Mouse (Mus musculus): ENCODE measurements around the gene Ddi1. TPM values are rescaled to one million over a fixed set of nuclear protein-coding genes. Genes with fewer than 3 reads are reported as not detected.
"Not testable (repeated sequence)": the region's sequence is repeated elsewhere in the genome, so short reads cannot be mapped to it uniquely, and the experiment has no call there.

The Ddi1 gene
- polyA plus RNA-seq, 1 experiment, result not detected

- Histone ChIP-seq H3K36me3 (replicated peaks; ENCODE audit: low read length) (no peaks in the 10 kb centered on the region), H3K9me3 (no peaks in the 10 kb centered on the region), H3K4me1 (no peaks in the 10 kb centered on the region), H3K27me3 (replicated peaks) (no peaks in the 10 kb centered on the region), H3K4me3 (replicated peaks) (no peak overlapping the region)
- no peak for TF ChIP-seq GATA1 (IDR thresholded peaks at IDR 0.05; ENCODE audit: borderline replicate concordance, low read length)
- no peak for TF ChIP-seq FLI1 (IDR thresholded peaks at IDR 0.05; ENCODE audit: low read length)
Measured at GRCm38 (mm10) chr9:6257072-6257471, 12.6 kb downstream of the Ddi1 start.

GRCm38 (mm10) chr9:6251990-6252389, 17.7 kb downstream of the Ddi1 start:
- Histone ChIP-seq H3K36me3 (replicated peaks; ENCODE audit: low read length) (no peaks in the 10 kb centered on the region), H3K9me3 (0 out of 2 replicates have a peak, but pooled peaks cover 2% of the 10 kb centered on the region), H3K27me3 (replicated peaks) (no peaks in the 10 kb centered on the region), H3K4me1 (no peaks in the 10 kb centered on the region), H3K4me3 (replicated peaks) (no peak overlapping the region)
- TF ChIP-seq GATA1 (IDR thresholded peaks at IDR 0.05; ENCODE audit: borderline replicate concordance, low read length) (no peak), FLI1 (IDR thresholded peaks at IDR 0.05; ENCODE audit: low read length) (no peak)

- H3K27me3 ChIP-seq (replicated peaks), result no peaks in the 10 kb centered on the region
- H3K4me1 ChIP-seq, result no peaks in the 10 kb centered on the region
- H3K9me3 ChIP-seq, result 0 out of 2 replicates have a peak, but pooled peaks cover 2% of the 10 kb centered on the region
- no peak overlapping the region for H3K4me3 ChIP-seq (replicated peaks)
- TF ChIP-seq GATA1 (IDR thresholded peaks at IDR 0.05; ENCODE audit: borderline replicate concordance, low read length) (no peak), FLI1 (IDR thresholded peaks at IDR 0.05; ENCODE audit: low read length) (no peak)
- H3K36me3 ChIP-seq (replicated peaks; ENCODE audit: low read length), result no peaks in the 10 kb centered on the region
Measured at GRCm38 (mm10) chr9:6250320-6250719, 19.3 kb downstream of the Ddi1 start.

GRCm38 (mm10) chr9:6235982-6236381, 33.7 kb downstream of the Ddi1 start:
- not testable (repeated sequence) for H3K4me3 ChIP-seq (replicated peaks); H3K9me3 ChIP-seq; H3K27me3 ChIP-seq (replicated peaks); H3K4me1 ChIP-seq; H3K36me3 ChIP-seq (replicated peaks; ENCODE audit: low read length)

GRCm38 (mm10) chr9:6217505-6217904, 52.1 kb downstream of the Ddi1 start:
- Histone ChIP-seq H3K27me3 (replicated peaks) (no peaks in the 10 kb centered on the region), H3K9me3 (peaks cover 17% of the 10 kb centered on the region), H3K4me3 (replicated peaks) (no peak overlapping the region), H3K36me3 (replicated peaks; ENCODE audit: low read length) (no peaks in the 10 kb centered on the region), H3K4me1 (no peaks in the 10 kb centered on the region)
- no peak for TF ChIP-seq FLI1 (IDR thresholded peaks at IDR 0.05; ENCODE audit: low read length)
- no peak for TF ChIP-seq GATA1 (IDR thresholded peaks at IDR 0.05; ENCODE audit: borderline replicate concordance, low read length)

GRCm38 (mm10) chr9:6212862-6213261, 56.8 kb downstream of the Ddi1 start:
- Histone ChIP-seq H3K4me1 (no peaks in the 10 kb centered on the region), H3K9me3 (no peaks in the 10 kb centered on the region), H3K4me3 (replicated peaks) (no peak overlapping the region), H3K27me3 (replicated peaks) (no peaks in the 10 kb centered on the region), H3K36me3 (replicated peaks; ENCODE audit: low read length) (no peaks in the 10 kb centered on the region)
- TF ChIP-seq FLI1 (IDR thresholded peaks at IDR 0.05; ENCODE audit: low read length) (no peak), GATA1 (IDR thresholded peaks at IDR 0.05; ENCODE audit: borderline replicate concordance, low read length) (no peak)

Other genes with a start within 250 kb of the Ddi1 start
- not detected in 2 replicates for gene Pdgfd, start 101.3 kb downstream of the Ddi1 start, polyA plus RNA-seq (2012; ENCODE audit: insufficient read depth, low replicate concordance)

Data from megakaryocyte, embryonic 14.5 days (primary cell).